Mouse (Mus musculus): ENCODE results near the gene Fxyd1.

- TF ChIP-seq POLR2A (IDR thresholded peaks at IDR 0.05; ENCODE audit: extremely low read depth, insufficient read depth, low read length) = no peak
- no peak for TF ChIP-seq CTCF (IDR thresholded peaks at IDR 0.05; ENCODE audit: extremely low read depth, insufficient read depth, low read length)
Measured at GRCm38 (mm10) chr7:31063074-31063560, 6.1 kb upstream of the Fxyd1 start.
